ENCODE assay signal across 8 mouse cellular contexts in the genomic region with DNA sequence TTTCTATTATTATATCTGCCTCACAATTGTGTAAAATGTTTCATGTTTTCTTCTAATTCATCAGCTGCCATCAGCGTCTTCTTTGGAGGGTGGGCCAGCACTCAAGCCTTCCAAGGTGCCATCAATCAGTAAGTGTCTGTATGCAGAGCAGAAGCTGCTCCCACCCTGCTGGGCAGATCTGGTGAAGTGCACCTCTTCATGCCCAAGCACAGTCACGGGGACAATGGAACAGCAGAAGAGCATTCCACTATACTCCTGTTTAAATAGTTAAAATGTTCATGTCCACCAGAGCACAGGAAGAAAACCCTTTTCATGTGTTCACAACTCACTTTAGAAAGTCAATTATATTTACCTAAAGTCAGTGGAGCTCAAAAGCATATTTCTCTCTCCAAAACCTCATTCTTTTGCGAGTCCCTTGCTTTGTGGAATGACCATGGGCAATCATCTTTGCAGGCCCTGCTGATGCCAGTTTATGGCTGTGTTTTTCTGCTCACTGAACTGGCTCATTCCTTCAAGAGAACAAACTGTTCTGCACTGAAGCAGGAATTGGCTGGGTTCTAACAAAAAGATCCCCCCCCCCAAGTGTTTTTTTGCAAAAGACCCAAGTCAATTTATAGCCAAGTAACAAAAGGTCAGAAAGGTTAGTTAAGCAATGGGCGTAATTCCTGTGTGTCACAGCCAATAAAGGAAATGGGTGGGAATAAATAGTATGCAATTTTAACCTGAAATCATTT.
DNase-seq lines count a peak whose midpoint lies in the region; ATAC-seq and TF ChIP-seq lines count a peak whose summit lies in the region.

No protein-coding gene starts in this region.

- H3K36me3 ChIP-seq in liver, adult 2 months (ENCODE audit: control insufficient read depth, insufficient read depth, low read length), result peaks cover 2% of the 10 kb centered on the region
- H3K36me3 ChIP-seq in liver, embryonic 12.5 days, result no peaks in the 10 kb centered on the region

- H3K27ac ChIP-seq in liver, adult 2 months (replicated peaks; ENCODE audit: insufficient read depth, low read depth, low read length), result peak overlapping the region; percentile 60
- H3K27ac ChIP-seq in liver, embryonic 12.5 days, result no peak overlapping the region

- ATAC-seq in liver, embryonic 12.5 days, result no peak

- intact Hi-C loops in heart, postnatal 14 days (cut with DNase I), result no loop called here

- TF ChIP-seq POLR2A in liver, adult 2 months (IDR thresholded peaks at IDR 0.05; ENCODE audit: extremely low read depth, insufficient read depth, low read length), result no peak

- no peak overlapping the region for H3K4me3 ChIP-seq in liver, adult 2 months (ENCODE audit: insufficient read depth, low read depth, low read length)
- no peak overlapping the region for H3K4me3 ChIP-seq in liver, embryonic 12.5 days

- peaks cover 21% of the 10 kb centered on the region for H3K4me1 ChIP-seq in liver, adult 2 months (ENCODE audit: control insufficient read depth, insufficient read depth, low read length)
- no peaks in the 10 kb centered on the region for H3K4me1 ChIP-seq in liver, embryonic 12.5 days

- no peak overlapping the region for H3K4me2 ChIP-seq in liver, embryonic 12.5 days

- 46% methylated on average over 4 of the region's 4 CpGs for WGBS in liver, adult 2 months
- WGBS in liver, embryonic 12.5 days (ENCODE audit: insufficient replicate concordance), result 66% methylated on average over 4 of the region's 4 CpGs

- peak; percentile 38 to 54 for DNase-seq in cerebellum, postnatal 10 days
- DNase-seq in cerebellum, adult 11-12 months, result no peak
- DNase-seq in liver, adult 2 months (ENCODE audit: extremely low read depth, low read depth, low spot score), result peak; percentile 79
- peak; percentile 23 to 45 for DNase-seq in heart, postnatal 14 days
- DNase-seq in lung, postnatal 25 days (ENCODE audit: low spot score), result peak; percentile 73
- no peak for DNase-seq in right cerebral cortex, adult 2 months (ENCODE audit: low spot score in 2 of 2)
- no peak for DNase-seq in thymus, postnatal 36 days

- H3K79me2 ChIP-seq in liver, adult 2 months (ENCODE audit: control insufficient read depth, insufficient read depth, low read length), result peaks cover 24% of the 10 kb centered on the region

- H3K9me3 ChIP-seq in liver, embryonic 12.5 days (replicated peaks), result no peaks in the 10 kb centered on the region

- H3K9ac ChIP-seq in liver, adult 2 months (ENCODE audit: low read depth, low read length), result no peak overlapping the region; the same call in 1 of the 2 replicates
- no peak overlapping the region for H3K9ac ChIP-seq in liver, embryonic 12.5 days

- no peaks in the 10 kb centered on the region for H3K27me3 ChIP-seq in liver, adult 2 months (ENCODE audit: control insufficient read depth, insufficient read depth, low read length)
- no peaks in the 10 kb centered on the region for H3K27me3 ChIP-seq in liver, embryonic 12.5 days (replicated peaks)

- no peak for TF ChIP-seq CTCF in liver, adult 2 months (IDR thresholded peaks at IDR 0.05; ENCODE audit: low read depth, low read length)

Comparison
In these comparisons a context has a peak if more than half of its experiments do, and no peak if none do; other contexts are left out.
1. DNase-seq: peak in cerebellum, postnatal 10 days (2 of 2), liver, adult 2 months (single experiment), heart, postnatal 14 days (2 of 2) and lung, postnatal 25 days (single experiment); none in cerebellum, adult 11-12 months (single experiment), right cerebral cortex, adult 2 months (0 of 2) and thymus, postnatal 36 days (0 of 2).